Mouse (Mus musculus): Measurements from ENCODE around the gene 2410004B18Rik.
A peak's percentile ranks its signal among the peaks of the same experiment; 100 is the strongest.
"Not testable (repeated sequence)": the region's sequence is repeated elsewhere in the genome, so short reads cannot be mapped to it uniquely, and the experiment has no call there.

Gene 2410004B18Rik

GRCm38 (mm10) chr3:145965583-145965982, 27.8 kb downstream of the 2410004B18Rik start:
- not testable (repeated sequence) for DNase-seq (ENCODE audit: low spot score)

GRCm38 (mm10) chr3:145966806-145967205, 29.0 kb downstream of the 2410004B18Rik start:
- DNase-seq (ENCODE audit: low spot score): no peak

- DNase-seq (ENCODE audit: low spot score): no peak
Measured at GRCm38 (mm10) chr3:145969031-145969501, 31.3 kb downstream of the 2410004B18Rik start.

GRCm38 (mm10) chr3:145971501-145971900, 33.7 kb downstream of the 2410004B18Rik start:
- no peak for DNase-seq (ENCODE audit: low spot score)

- DNase-seq (ENCODE audit: low spot score): no peak
Measured at GRCm38 (mm10) chr3:145974986-145975385, 37.2 kb downstream of the 2410004B18Rik start.

- no peak for DNase-seq (ENCODE audit: low spot score)
Measured at GRCm38 (mm10) chr3:145985333-145985925, 47.6 kb downstream of the 2410004B18Rik start.

GRCm38 (mm10) chr3:145986317-145987001, 48.6 kb downstream of the 2410004B18Rik start:
- no peak for DNase-seq (ENCODE audit: low spot score)

- DNase-seq (ENCODE audit: low spot score): peak; percentile 7
Measured at GRCm38 (mm10) chr3:145987268-145987969, 49.6 kb downstream of the 2410004B18Rik start, which contains the start of gene Syde2. Syde2 (plus strand) TSS chr3:145987870.

- DNase-seq (ENCODE audit: low spot score): peak; percentile 35
Measured at GRCm38 (mm10) chr3:145987970-145988683, 50.3 kb downstream of the 2410004B18Rik start.

GRCm38 (mm10) chr3:145988684-145989575, 51.1 kb downstream of the 2410004B18Rik start:
- DNase-seq (ENCODE audit: low spot score): no peak

- no peak for DNase-seq (ENCODE audit: low spot score)
Measured at GRCm38 (mm10) chr3:145989576-145990081, 51.8 kb downstream of the 2410004B18Rik start.

GRCm38 (mm10) chr3:145991130-145991529, 53.3 kb downstream of the 2410004B18Rik start:
- DNase-seq (ENCODE audit: low spot score): no peak

- DNase-seq (ENCODE audit: low spot score): no peak
Measured at GRCm38 (mm10) chr3:145991976-145992730, 54.3 kb downstream of the 2410004B18Rik start.

- no peak for DNase-seq (ENCODE audit: low spot score)
Measured at GRCm38 (mm10) chr3:145992796-145993195, 55.0 kb downstream of the 2410004B18Rik start.

GRCm38 (mm10) chr3:145993481-145994201, 55.8 kb downstream of the 2410004B18Rik start:
- DNase-seq (ENCODE audit: low spot score): no peak
